Mouse (Mus musculus) cerebellum, adult 2 months (tissue): Measurements from ENCODE around the gene Gtpbp4.

Experiments
- CTCF ChIP-seq: fragments of 200-500 bp; IDR thresholded peaks from 2 replicates; pipeline ENCODE4 v1.5.1; 2011; ENCODE audit warnings: low read depth, mild to moderate bottlenecking, control low read depth, low read length, moderate library complexity, borderline replicate concordance; ENCODE audit not compliant: insufficient read depth
- POLR2A ChIP-seq: fragments of 200-500 bp; IDR thresholded peaks from 2 replicates; pipeline ENCODE4 v1.6.1; 2011; ENCODE audit warnings: low read length, control low read depth, borderline replicate concordance; ENCODE audit not compliant: insufficient read depth

GRCm38 (mm10) chr13:8965224-8965623 is 30.7 kb downstream of the Gtpbp4 start:
- TF ChIP-seq CTCF (no peak), POLR2A (no peak)
